29 mouse cellular contexts compared by ENCODE assay signal in the genomic region with DNA sequence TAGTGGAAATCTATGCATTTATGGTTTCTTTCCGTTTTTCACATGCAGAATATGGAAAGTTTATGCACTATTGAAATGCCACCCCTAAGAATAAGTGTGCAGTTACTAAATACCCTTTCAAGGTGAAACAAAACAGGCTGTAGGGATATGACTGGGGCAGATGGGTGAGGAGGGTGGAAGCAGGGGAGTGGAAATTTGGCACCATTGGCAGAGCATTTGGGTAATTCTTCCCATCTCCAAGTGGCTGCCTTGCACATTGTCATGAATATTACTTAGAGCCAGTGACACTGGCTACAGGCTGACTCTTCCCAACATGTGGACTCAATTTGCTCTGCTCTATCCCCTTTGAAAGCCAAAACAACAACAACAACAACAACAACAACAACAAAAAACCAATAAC.
DNase-seq lines count a peak whose midpoint lies in the region; ATAC-seq and TF ChIP-seq lines count a peak whose summit lies in the region.
"Had no signal": no experiment of that assay in that cellular context is flagged by ENCODE, and none has a peak within 500 bp of the region (broad histone marks: within the 10 kb centered on the region; RNA-seq: fewer than 3 reads in every experiment).

No protein-coding gene starts in this region.

- no peaks in the 10 kb centered on the region for H3K9me3 ChIP-seq in hindbrain, embryonic 16.5 days (ENCODE audit: control insufficient read depth, low read length)
- no peaks in the 10 kb centered on the region for H3K9me3 ChIP-seq in hindbrain, postnatal 0 days (ENCODE audit: low read length)
- H3K9me3 ChIP-seq in embryonic facial prominence, embryonic 15.5 days (replicated peaks) = no peaks in the 10 kb centered on the region
- no peaks in the 10 kb centered on the region for H3K9me3 ChIP-seq in limb, embryonic 15.5 days
- H3K9me3 ChIP-seq: forebrain, embryonic 10.5 days; G1E; heart, embryonic 12.5 days; hindbrain, embryonic 13.5 days; midbrain, embryonic 15.5 days; neural tube, embryonic 15.5 days had no signal

- no peaks in the 10 kb centered on the region for H3K27me3 ChIP-seq in hindbrain, embryonic 16.5 days (replicated peaks; ENCODE audit: control insufficient read depth, insufficient read depth, low read length)
- H3K27me3 ChIP-seq in hindbrain, postnatal 0 days (ENCODE audit: insufficient read depth, low read length) = no peaks in the 10 kb centered on the region
- no peaks in the 10 kb centered on the region for H3K27me3 ChIP-seq in embryonic facial prominence, embryonic 15.5 days
- no peaks in the 10 kb centered on the region for H3K27me3 ChIP-seq in limb, embryonic 15.5 days
- H3K27me3 ChIP-seq: heart, embryonic 12.5 days; hindbrain, embryonic 13.5 days; midbrain, embryonic 15.5 days; neural tube, embryonic 15.5 days had no signal

- H3K4me2 ChIP-seq in hindbrain, embryonic 16.5 days (ENCODE audit: low read length) = no peak overlapping the region
- no peak overlapping the region for H3K4me2 ChIP-seq in hindbrain, postnatal 0 days (ENCODE audit: low read depth, low read length)
- no peak overlapping the region for H3K4me2 ChIP-seq in embryonic facial prominence, embryonic 15.5 days (replicated peaks)
- no peak overlapping the region for H3K4me2 ChIP-seq in limb, embryonic 15.5 days
- H3K4me2 ChIP-seq: heart, embryonic 12.5 days; hindbrain, embryonic 13.5 days; midbrain, embryonic 15.5 days; neural tube, embryonic 15.5 days had no signal

- ATAC-seq in hindbrain, embryonic 16.5 days = no peak
- ATAC-seq in hindbrain, postnatal 0 days = no peak
- no peak for ATAC-seq in embryonic facial prominence, embryonic 15.5 days (ENCODE audit: insufficient number of reproducible peaks, low FRiP score, low TSS enrichment, low read depth)
- no peak for ATAC-seq in limb, embryonic 15.5 days (ENCODE audit: insufficient number of reproducible peaks, low FRiP score, low TSS enrichment, low read depth)
- ATAC-seq: inflammation-experienced regulatory T-cells, adult 6 months; midbrain, embryonic 15.5 days had no signal

- WGBS in hindbrain, embryonic 16.5 days = 69% methylated on average over 1 of the region's 1 CpGs
- WGBS in hindbrain, postnatal 0 days = 63% methylated on average over 1 of the region's 1 CpGs
- 60% methylated on average over 1 of the region's 1 CpGs for WGBS in embryonic facial prominence, embryonic 15.5 days
- 40% methylated on average over 1 of the region's 1 CpGs for WGBS in limb, embryonic 15.5 days

- peak; percentile 12 to 14 for DNase-seq in cerebellum, postnatal 14 days
- no peak for DNase-seq in cerebellum, adult 9-10 months
- no peak for DNase-seq in hindbrain, postnatal 0 days (ENCODE audit: low spot score)
- no peak for DNase-seq in left cerebral cortex, adult 11 months (ENCODE audit: low spot score)
- DNase-seq: adrenal gland, postnatal 10 days; cerebellum, adult 11-12 months; cerebellum, postnatal 25 days; gastrocnemius, postnatal 14 days; heart, postnatal 4 days; kidney, adult 11 months; kidney, postnatal 14 days; liver; lung, adult 2 months; lung, postnatal 10 days; retina, postnatal 1 day; right cerebral cortex, postnatal 14 days; thymus, postnatal 14 days had no signal

- no peak overlapping the region for H3K9ac ChIP-seq in hindbrain, embryonic 16.5 days (ENCODE audit: low read depth, low read length)
- H3K9ac ChIP-seq in hindbrain, postnatal 0 days (replicated peaks; ENCODE audit: low read length) = no peak overlapping the region
- no peak overlapping the region for H3K9ac ChIP-seq in embryonic facial prominence, embryonic 15.5 days
- no peak overlapping the region for H3K9ac ChIP-seq in limb, embryonic 15.5 days
- H3K9ac ChIP-seq: heart, embryonic 12.5 days; hindbrain, embryonic 13.5 days; liver, embryonic 14.5 days; midbrain, embryonic 15.5 days; neural tube, embryonic 15.5 days had no signal

- TF ChIP-seq CTCF in hindbrain, postnatal 0 days (IDR thresholded peaks at IDR 0.05; ENCODE audit: low read depth) = no peak

- peaks cover 13% of the 10 kb centered on the region for H3K4me1 ChIP-seq in hindbrain, embryonic 16.5 days (ENCODE audit: control insufficient read depth, insufficient read depth, low read depth, low read length)
- peaks cover 24% of the 10 kb centered on the region for H3K4me1 ChIP-seq in hindbrain, postnatal 0 days (ENCODE audit: insufficient read depth, low read length)
- H3K4me1 ChIP-seq in embryonic facial prominence, embryonic 15.5 days = peaks cover 57% of the 10 kb centered on the region
- H3K4me1 ChIP-seq in limb, embryonic 15.5 days = peaks cover 55% of the 10 kb centered on the region

- no peak overlapping the region for H3K4me3 ChIP-seq in hindbrain, embryonic 16.5 days (ENCODE audit: low read length)
- H3K4me3 ChIP-seq in hindbrain, postnatal 0 days (ENCODE audit: low read length) = no peak overlapping the region
- H3K4me3 ChIP-seq in embryonic facial prominence, embryonic 15.5 days (replicated peaks) = no peak overlapping the region
- H3K4me3 ChIP-seq in limb, embryonic 15.5 days = no peak overlapping the region
- H3K4me3 ChIP-seq: forebrain, embryonic 10.5 days; heart, embryonic 12.5 days; hindbrain, embryonic 13.5 days; midbrain, embryonic 15.5 days; neural tube, embryonic 15.5 days had no signal

- peak overlapping the region; percentile 9; the same call in 1 of the 2 replicates for H3K27ac ChIP-seq in hindbrain, embryonic 16.5 days (ENCODE audit: low read depth, low read length)
- H3K27ac ChIP-seq in hindbrain, postnatal 0 days = no peak overlapping the region
- 0 out of 2 replicates have a peak overlapping the region, but pooled peaks have one; percentile 35 for H3K27ac ChIP-seq in embryonic facial prominence, embryonic 15.5 days (replicated peaks)
- peak overlapping the region; percentile 47; the same call in 1 of the 2 replicates for H3K27ac ChIP-seq in limb, embryonic 15.5 days
- H3K27ac ChIP-seq: forebrain, embryonic 10.5 days; liver, embryonic 14.5 days; macrophage; midbrain, embryonic 15.5 days had no signal

- H3K36me3 ChIP-seq in hindbrain, embryonic 16.5 days (ENCODE audit: control insufficient read depth, insufficient read depth, low read length) = no peaks in the 10 kb centered on the region
- no peaks in the 10 kb centered on the region for H3K36me3 ChIP-seq in hindbrain, postnatal 0 days (ENCODE audit: insufficient read depth, low read length)
- no peaks in the 10 kb centered on the region for H3K36me3 ChIP-seq in embryonic facial prominence, embryonic 15.5 days
- no peaks in the 10 kb centered on the region for H3K36me3 ChIP-seq in limb, embryonic 15.5 days
- H3K36me3 ChIP-seq: forebrain, embryonic 10.5 days; G1E; heart, embryonic 12.5 days; hindbrain, embryonic 13.5 days; midbrain, embryonic 15.5 days; neural tube, embryonic 15.5 days had no signal

Comparison
In these comparisons a context has a peak if more than half of its experiments do, and no peak if none do; other contexts are left out.
1. DNase-seq: peak in cerebellum, postnatal 14 days (2 of 2); none in cerebellum, adult 9-10 months (single experiment), hindbrain, postnatal 0 days (single experiment) and left cerebral cortex, adult 11 months (single experiment).